Mouse (Mus musculus) liver, embryonic 16.5 days (tissue): ENCODE data around the gene Phf21b. TPM values are rescaled to one million over a fixed set of nuclear protein-coding genes. Genes with fewer than 3 reads are reported as not detected.
A peak's percentile ranks its signal among the peaks of the same experiment; 100 is the strongest.
"Not testable (repeated sequence)": the region's sequence is repeated elsewhere in the genome, so short reads cannot be mapped to it uniquely, and the experiment has no call there.

Experiments
- ATAC-seq: fragments of 200-750 bp; cut with Nextera tagmentation; 2 replicates; pipeline ENCODE4 v1.8.0; 2017; ENCODE audit warnings: low read depth, mild to moderate bottlenecking, moderate number of reproducible peaks, moderate library complexity
- H3K27ac ChIP-seq: fragments of 300-500 bp; sonication (generic); 2 replicates; pipeline ENCODE4 v1.5.1; 2014; ENCODE audit warnings: mild to moderate bottlenecking, low read length
- H3K27me3 ChIP-seq: fragments of 300-500 bp; sonication (generic); 2 replicates; pipeline ENCODE4 v1.6.1; 2014; ENCODE audit warnings: low read depth, low read length, mixed read lengths; ENCODE audit not compliant: control insufficient read depth, insufficient read depth
- H3K36me3 ChIP-seq: fragments of 300-500 bp; sonication (generic); 2 replicates; pipeline ENCODE4 v1.6.1; 2014; ENCODE audit warnings: mild to moderate bottlenecking; ENCODE audit not compliant: control insufficient read depth, insufficient read depth
- H3K4me1 ChIP-seq: fragments of 300-500 bp; sonication (generic); 2 replicates; pipeline ENCODE4 v1.6.1; 2014; ENCODE audit warnings: low read depth, low read length, mixed read lengths; ENCODE audit not compliant: control insufficient read depth
- H3K4me2 ChIP-seq: fragments of 300-500 bp; sonication (generic); 2 replicates; pipeline ENCODE4 v1.6.1; 2014; ENCODE audit warnings: low read depth, low read length, mixed read lengths
- H3K4me3 ChIP-seq: fragments of 300-500 bp; sonication (generic); 2 replicates; pipeline ENCODE4 v1.5.1; 2014; ENCODE audit warnings: low read depth, mild to moderate bottlenecking, low read length
- H3K9ac ChIP-seq: fragments of 300-500 bp; sonication (generic); 2 replicates; pipeline ENCODE4 v1.6.1; 2014; ENCODE audit warnings: low read depth, low read length
- H3K9me3 ChIP-seq: fragments of 300-500 bp; sonication (generic); replicated peaks from 2 replicates; pipeline ENCODE4 v1.6.1; 2016; ENCODE audit warnings: low read length; ENCODE audit not compliant: control insufficient read depth
- WGBS: fragments of 180-500 bp; shearing (Covaris S2); extraction: QIAGEN DNeasy Blood & Tissue Kit; methylation state at CpG from one replicate; pipeline ENCODE4 v1.1.7; 2014; ENCODE audit not compliant: insufficient replicate concordance; 5-methylcytosine and 5-hydroxymethylcytosine counted together
- polyA plus RNA-seq: library from polyadenylated mRNA; unstranded; fragments of >200 nt; fragmentation: Nextera tagmentation; extraction: Ambion mirVana; gene quantifications from 2 replicates; pipeline ENCODE4 v1.2.1, GENCODE M21; 2015

The Phf21b gene
- polyA plus RNA-seq = not detected in 2 replicates

- H3K4me1 ChIP-seq = peaks cover 8% of the 10 kb centered on the region
- peaks cover 64% of the 10 kb centered on the region for H3K27me3 ChIP-seq
- H3K27ac ChIP-seq = peak within 1 kb of the TSS; percentile 17; the same call in 1 of the 2 replicates
- peak within 1 kb of the TSS; percentile 52 for H3K9ac ChIP-seq
- no peaks in the 10 kb centered on the region for H3K36me3 ChIP-seq
- peak; percentile 73 for ATAC-seq
- H3K4me3 ChIP-seq = peak within 1 kb of the TSS; percentile 61
- under 1% methylated on average over 76 of the region's 76 CpGs for WGBS
- no peaks in the 10 kb centered on the region for H3K9me3 ChIP-seq
- H3K4me2 ChIP-seq = peak within 1 kb of the TSS; percentile 83
These were observed at the start of gene Phf21b for GRCm38 (mm10) chr15:84856006-84856995. TSS of gene Phf21b (minus strand) at chr15:84856049.

GRCm38 (mm10) chr15:84903843-84904385 lies 48.1 kb upstream of the Phf21b start:
- Histone ChIP-seq H3K4me1 (no peaks in the 10 kb centered on the region), H3K4me2 (no peak overlapping the region), H3K27ac (no peak overlapping the region), H3K9ac (no peak overlapping the region), H3K4me3 (no peak overlapping the region), H3K9me3 (no peaks in the 10 kb centered on the region), H3K36me3 (no peaks in the 10 kb centered on the region), H3K27me3 (no peaks in the 10 kb centered on the region; the same call in 1 of the 2 replicates)
- no peak for ATAC-seq
- 66% methylated on average over 7 of the region's 7 CpGs for WGBS

GRCm38 (mm10) chr15:84898077-84898476 lies 42.2 kb upstream of the Phf21b start:
- 18% methylated on average over 7 of the region's 7 CpGs for WGBS
- Histone ChIP-seq H3K9me3 (no peaks in the 10 kb centered on the region), H3K4me1 (no peaks in the 10 kb centered on the region), H3K4me2 (no peak overlapping the region), H3K9ac (no peak overlapping the region), H3K36me3 (no peaks in the 10 kb centered on the region), H3K27ac (no peak overlapping the region), H3K4me3 (no peak overlapping the region), H3K27me3 (no peaks in the 10 kb centered on the region)
- ATAC-seq = no peak

GRCm38 (mm10) chr15:84896664-84897063 lies 40.8 kb upstream of the Phf21b start:
- no peak for ATAC-seq
- Histone ChIP-seq H3K27ac (no peak overlapping the region), H3K4me2 (no peak overlapping the region), H3K36me3 (no peaks in the 10 kb centered on the region), H3K4me1 (no peaks in the 10 kb centered on the region), H3K9ac (no peak overlapping the region), H3K27me3 (no peaks in the 10 kb centered on the region), H3K4me3 (no peak overlapping the region), H3K9me3 (no peaks in the 10 kb centered on the region)
- 7% methylated on average over 1 of the region's 1 CpGs for WGBS

GRCm38 (mm10) chr15:84896216-84896615 lies 40.4 kb upstream of the Phf21b start:
- H3K9me3 ChIP-seq, H3K4me2 ChIP-seq, H3K9ac ChIP-seq, H3K27ac ChIP-seq, H3K27me3 ChIP-seq, H3K4me3 ChIP-seq, H3K36me3 ChIP-seq, H3K4me1 ChIP-seq, ATAC-seq: not testable (repeated sequence)
- 47% methylated on average over 10 of the region's 10 CpGs for whole genome bisulfite sequencing

GRCm38 (mm10) chr15:84891658-84892057 lies 35.8 kb upstream of the Phf21b start:
- no peak overlapping the region for H3K27ac ChIP-seq
- WGBS = 2% methylated on average over 3 of the region's 3 CpGs
- H3K9ac ChIP-seq = no peak overlapping the region
- no peaks in the 10 kb centered on the region for H3K4me1 ChIP-seq
- no peaks in the 10 kb centered on the region for H3K36me3 ChIP-seq
- H3K4me3 ChIP-seq = no peak overlapping the region
- no peak overlapping the region for H3K4me2 ChIP-seq
- no peaks in the 10 kb centered on the region for H3K27me3 ChIP-seq
- H3K9me3 ChIP-seq = no peaks in the 10 kb centered on the region
- no peak for ATAC-seq

GRCm38 (mm10) chr15:84891246-84891645 lies 35.4 kb upstream of the Phf21b start:
- WGBS = 51% methylated on average over 3 of the region's 3 CpGs
- H3K4me2 ChIP-seq = no peak overlapping the region
- no peaks in the 10 kb centered on the region for H3K27me3 ChIP-seq
- no peak for ATAC-seq
- H3K27ac ChIP-seq = no peak overlapping the region
- H3K4me1 ChIP-seq = no peaks in the 10 kb centered on the region
- H3K36me3 ChIP-seq = no peaks in the 10 kb centered on the region
- H3K9me3 ChIP-seq = no peaks in the 10 kb centered on the region
- no peak overlapping the region for H3K4me3 ChIP-seq
- H3K9ac ChIP-seq = no peak overlapping the region

GRCm38 (mm10) chr15:84888066-84888465 lies 32.2 kb upstream of the Phf21b start:
- Histone ChIP-seq H3K9me3 (no peaks in the 10 kb centered on the region), H3K27ac (no peak overlapping the region), H3K4me2 (no peak overlapping the region), H3K27me3 (no peaks in the 10 kb centered on the region), H3K4me3 (no peak overlapping the region), H3K4me1 (no peaks in the 10 kb centered on the region), H3K36me3 (no peaks in the 10 kb centered on the region), H3K9ac (no peak overlapping the region)
- no peak for ATAC-seq
- WGBS = 64% methylated on average over 12 of the region's 12 CpGs
